Mouse (Mus musculus): Measurements from ENCODE around the gene Masp1.

The Masp1 gene

DNA sequence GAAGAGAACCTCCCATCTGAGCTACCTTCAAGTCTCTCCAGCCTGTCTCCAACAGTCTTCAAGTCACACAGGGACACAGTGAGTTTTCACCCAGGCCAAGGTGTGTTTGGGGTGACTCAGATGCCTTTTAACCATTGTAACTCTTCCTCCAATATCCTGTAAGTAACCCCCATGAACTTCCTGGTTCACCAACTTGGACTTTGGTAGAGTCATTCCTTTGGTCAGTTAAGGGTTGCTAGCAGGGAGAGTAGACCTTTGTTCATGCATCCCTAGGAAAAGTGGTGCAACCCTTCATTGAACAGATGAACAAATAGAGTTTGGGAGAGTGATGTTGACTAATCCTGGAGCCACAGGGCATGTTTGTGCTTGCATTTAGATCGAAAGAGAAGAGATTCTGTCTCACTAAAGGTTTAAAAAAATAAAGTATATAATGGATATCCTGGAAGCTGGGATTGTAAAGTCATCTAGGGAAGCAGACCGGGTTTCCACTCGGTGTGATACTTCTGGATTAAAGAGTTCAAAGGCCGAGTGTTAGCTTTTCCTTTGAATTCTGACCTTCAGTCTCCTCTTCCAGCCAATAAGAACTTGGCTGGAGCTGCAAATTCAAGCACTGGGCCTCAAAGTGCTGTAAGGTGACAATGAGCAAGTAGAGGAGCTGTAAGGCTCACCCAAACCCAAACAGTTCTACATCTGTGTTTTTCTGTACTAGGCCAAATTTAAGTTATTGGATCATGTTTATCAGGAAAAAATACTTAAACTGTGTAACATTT lies 9.3 kb downstream of the Masp1 start:
- no peak for DNase-seq

DNA sequence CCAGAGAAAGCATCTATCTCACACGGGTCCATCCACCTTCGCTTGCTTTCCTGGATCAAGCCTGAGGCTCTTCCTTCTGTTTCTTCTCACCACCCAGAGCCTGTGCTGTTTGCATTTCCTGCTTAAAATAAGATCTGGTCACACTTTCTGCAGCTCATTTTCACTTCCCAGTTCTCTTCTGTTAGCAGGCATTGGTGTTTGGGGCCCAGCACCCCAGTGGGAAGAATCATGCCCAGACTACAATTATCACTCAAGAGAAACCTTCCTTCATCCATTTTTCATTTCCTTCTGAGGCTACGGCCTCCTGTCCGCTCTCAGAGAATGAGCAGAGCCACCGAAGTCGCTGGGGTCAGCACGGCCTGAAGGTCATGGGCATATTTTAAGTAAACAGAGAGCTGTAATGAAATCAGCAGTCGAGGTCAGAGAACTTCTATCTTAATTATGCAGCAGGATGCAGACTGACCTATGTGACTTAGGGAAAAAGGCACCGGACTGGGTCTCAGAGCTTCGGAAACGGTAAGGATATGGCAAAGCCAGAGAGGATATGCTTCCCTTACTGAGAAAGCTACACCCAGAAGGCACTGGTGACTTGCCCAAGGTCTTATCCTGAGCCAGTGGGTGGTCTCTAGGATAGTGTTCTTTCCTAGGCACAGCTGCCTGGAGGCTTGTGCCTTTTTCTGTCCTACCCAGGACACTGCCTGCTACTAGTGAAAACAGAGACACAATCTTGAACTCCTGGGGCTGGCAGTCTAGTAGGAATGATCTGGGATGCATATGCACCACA lies 14.5 kb downstream of the Masp1 start:
- peak; percentile 2 to 9 for DNase-seq

DNA sequence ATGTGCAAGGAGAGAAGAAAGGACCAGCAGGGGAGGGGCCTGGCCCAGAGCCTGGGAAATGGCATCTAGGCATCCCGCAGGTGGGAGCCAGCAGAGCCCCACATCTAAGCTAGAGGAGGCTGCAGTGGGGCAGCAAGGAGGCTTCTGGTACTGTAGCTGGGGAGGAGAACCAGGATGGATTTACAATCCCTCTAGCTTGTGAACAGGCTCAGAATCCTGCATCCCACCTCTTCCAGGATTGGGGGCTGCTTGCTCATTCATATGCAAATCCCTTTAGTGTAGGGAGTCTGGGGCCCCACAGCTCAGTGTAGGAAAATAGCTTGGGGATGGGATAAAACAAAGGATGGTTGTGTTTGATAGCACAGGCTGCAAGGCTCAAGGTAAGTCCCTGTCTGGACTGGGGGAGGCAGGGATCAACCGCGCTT lies 16.3 kb downstream of the Masp1 start:
- no peak for DNase-seq

DNA sequence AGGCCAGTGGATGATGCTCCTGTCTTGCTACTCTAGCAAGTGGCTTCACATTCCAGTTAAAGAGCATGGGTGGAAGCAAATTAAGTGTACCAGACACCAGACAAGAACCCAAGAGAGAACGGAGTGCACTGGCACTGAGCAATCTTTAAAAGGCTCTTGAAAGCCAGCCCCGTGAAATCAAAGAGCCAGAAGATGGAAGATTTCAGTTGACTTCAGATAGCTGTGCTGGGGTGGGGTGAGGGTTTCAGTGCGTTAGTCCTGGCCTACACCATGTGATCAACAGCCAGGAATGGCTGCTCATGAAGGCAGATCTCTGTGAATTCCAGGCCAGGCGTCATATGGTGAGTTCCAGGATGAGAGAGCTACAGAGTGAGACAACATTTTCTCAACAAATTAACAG lies 17.3 kb downstream of the Masp1 start:
- DNase-seq, result no peak

DNA sequence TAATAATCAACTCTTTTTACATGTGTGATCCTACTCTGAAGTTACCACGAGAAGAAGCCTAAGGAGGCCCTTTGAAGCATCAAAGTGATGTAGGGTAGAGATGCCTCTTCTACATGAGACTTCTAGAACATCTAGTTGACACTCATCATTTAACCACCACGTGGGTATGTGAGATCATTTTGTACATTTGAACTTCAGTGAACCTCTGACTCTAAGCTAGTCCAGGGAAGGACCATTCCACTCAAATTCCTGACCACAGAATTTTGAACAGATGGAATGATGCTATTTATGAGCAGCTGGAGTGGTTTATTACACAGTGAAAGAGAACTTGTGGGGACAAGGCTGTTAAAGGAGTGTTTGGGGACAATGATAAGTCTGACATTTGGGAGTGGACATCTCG lies 18.1 kb downstream of the Masp1 start:
- DNase-seq, result no peak

DNA sequence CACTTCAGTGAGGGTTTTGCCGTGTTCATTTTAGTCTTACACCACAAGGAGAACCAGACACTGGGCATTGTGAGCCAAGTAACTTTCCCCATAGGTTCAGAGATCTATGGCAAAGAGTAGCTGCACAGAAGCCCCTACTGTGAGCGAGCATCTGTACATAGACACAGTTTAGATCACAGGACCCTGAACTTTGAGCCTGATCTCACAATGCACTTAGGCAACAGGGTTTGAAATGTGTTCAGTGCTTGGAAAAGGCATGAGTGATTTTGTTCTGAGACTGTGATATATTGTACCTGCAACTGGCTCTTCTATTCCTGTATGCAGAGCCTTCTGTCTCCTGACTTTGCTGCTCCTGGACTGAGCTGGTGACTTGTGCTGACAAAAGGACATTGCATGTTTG lies 19.3 kb downstream of the Masp1 start:
- no peak for DNase-seq

DNA sequence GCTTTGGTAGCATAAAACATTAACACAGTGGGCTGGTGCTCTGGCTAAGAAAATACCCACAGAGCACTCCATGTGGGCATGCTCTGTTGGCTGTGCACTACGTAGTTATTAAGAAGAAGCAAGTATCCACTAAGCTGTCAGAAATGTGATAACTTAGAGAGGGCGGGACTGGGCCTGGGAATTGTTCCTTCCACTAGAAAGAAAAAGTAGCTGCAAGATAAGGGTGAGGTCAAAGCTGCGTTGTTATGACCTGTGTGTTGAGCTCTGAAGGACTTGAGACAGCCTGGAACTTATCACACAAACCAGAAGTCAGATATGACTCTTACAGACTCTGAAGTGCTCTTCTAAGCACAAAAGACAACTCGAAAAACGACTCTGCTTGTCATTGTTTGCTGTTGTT lies 20.1 kb downstream of the Masp1 start:
- no peak for DNase-seq

DNA sequence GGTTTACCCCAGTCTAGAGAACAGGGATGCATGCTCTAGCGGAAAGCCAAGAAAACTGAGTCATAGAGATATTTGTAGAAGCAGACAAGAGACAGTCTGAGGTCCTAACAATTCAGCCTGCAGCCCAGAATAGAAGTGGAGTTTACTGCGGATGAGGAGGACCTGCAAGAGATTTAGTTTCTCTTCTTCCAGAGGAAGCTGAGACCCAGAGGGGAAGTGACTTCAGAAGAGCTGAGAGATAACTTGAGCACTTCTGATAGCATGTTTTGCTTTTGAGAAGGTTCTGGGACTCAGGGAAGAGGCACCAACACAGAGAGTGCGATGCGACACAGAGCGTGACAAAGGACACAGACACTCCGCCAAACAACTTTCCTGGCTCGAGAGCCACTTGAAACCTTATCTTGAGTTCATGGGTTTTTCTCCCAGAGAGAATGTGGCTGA lies 21.9 kb downstream of the Masp1 start:
- no peak for DNase-seq

DNA sequence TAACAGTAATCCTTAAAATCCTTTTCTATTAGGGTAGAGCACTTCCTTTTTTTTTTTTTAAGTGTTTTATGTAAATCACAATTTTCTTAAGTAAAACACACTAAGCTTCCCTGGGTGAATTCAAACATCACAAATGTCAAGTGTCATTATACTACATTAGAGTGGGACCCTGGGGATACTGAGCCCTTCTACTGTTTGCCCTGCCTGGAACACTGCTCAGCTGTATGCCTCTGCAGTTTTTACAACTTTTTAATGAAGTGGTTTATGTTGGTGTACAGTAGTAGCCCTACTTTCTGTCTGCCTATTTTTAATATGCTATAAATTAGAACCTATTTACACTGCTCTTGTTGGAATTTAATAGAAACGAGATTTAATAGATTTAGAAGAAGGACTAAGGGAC lies 22.7 kb downstream of the Masp1 start:
- DNase-seq, result no peak

DNA sequence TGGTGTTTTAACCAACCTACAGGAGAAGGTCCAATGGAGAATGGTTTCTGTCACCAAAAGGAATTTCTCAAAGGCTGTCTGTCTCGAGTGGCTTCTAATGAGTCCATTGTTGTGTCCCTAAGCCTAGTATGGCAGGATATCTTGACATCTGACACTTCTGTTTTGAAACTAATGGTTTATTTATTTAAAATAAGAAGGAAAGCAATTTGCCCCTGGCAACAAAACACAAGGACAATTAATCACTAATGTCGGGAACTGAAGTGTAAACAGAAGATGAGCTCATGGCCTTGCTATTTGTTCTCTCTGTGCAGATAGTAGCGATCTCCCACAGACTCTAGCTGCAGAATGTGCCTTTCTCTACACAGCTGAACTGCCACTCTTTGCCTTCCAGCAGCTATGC lies 23.2 kb downstream of the Masp1 start:
- no peak for DNase-seq

DNA sequence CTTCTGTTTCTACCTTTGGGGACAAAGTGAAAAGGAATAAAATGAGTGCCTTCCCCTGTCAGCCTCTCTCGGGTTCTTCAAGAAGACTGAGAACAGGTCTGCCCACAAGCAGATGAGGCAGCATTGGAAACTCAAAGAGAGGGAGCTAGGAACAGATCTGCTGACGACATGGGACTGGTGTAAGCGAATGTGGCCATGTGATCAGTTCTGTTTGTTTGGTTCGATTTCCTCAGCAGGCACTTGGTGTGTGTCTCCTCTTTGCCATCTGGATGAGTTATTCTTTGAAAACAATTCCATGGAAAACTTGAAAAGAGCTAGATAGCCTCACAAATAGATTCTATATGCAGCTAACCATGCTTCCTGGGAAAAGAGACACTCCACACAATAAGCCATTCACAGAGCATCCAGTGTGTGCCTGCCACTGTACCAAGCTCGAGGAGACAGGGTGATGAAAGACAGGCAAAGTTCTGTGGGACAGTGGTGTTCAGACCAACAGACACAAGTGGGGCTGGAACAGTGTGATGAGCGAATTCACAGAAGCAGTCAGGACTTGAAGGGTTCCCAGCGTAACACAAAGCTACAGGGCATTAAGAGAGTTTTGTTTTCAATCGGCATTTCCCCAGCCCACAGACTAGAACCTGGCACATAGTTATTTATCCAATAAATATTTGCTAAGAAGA lies 24.2 kb downstream of the Masp1 start:
- DNase-seq, result no peak

DNA sequence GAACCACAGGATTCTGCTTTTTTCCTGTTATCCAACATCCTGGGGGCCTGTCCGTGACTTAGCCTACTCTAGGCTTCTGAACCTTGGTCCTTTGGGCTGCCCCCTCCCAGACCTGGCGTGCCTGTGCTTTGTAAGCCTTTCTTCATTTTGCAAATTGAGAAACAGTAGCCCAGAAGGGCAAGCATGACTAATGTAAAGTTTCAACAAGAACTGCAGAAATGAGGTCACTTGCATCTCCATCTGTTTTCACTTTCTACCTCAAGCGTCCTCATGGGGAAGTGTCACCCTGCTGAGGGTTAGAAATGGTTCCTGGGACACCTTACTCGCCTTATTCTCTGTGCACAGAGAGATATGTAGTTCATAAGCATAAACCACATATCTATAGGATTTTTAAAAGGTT lies 27.8 kb downstream of the Masp1 start:
- no peak for DNase-seq

DNA sequence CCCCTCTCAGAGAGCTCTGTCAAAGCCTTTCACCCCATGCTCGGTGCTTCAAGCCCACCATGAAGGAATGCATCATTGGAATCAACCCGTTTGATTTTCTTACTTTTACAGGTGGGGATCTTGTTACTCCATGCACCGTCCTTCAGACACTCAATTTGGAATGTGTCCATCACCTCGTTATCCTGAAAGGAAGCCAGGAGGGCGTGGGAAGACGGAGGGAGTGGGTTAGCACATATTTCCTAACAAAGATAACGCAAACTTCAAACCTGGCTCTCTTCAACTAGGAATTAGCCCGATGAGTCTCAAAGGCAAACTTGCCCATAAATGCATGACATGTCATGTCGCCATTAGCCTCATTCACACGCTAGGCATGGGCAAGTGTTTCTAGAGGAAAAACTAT lies 37.3 kb downstream of the Masp1 start:
- DNase-seq, result no peak

DNA sequence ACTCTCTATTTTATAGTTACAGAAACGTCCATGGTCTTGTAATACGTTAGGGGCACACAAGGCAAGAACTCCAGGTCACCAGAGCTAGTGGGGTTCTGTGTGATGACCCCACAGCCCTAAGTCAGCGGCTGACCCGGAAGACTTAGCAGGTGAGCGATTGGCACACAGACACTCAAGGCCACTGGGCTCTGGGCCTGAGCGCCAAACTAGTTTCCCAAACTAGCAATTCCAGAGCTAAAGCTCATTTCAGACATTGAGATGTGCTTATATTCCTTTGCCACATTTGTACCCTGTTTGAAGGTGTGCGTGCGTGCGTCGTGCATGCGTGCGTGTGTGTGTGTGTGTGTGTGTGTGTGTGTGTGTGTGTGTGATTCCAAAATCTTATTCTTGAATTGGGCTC lies 37.8 kb downstream of the Masp1 start:
- no peak for DNase-seq

DNA sequence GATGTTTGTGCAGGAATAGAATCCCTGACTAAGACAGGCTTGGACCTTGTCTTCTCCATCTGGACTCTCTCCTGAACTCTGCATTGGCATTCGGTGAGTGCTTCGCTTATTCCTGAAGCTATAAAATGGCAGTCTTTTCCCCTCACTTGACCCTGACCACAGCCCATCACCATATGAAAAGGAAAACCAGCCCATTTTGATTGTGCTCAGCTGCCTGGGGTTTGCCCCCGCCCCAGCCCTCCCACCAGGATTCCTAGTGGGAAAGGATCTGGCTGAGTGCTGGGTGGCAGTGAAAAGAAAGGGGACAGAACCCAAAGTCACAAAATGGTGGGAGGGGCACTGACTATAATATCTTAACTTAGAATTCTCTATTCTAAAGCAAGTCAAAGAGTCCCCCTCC lies 38.4 kb downstream of the Masp1 start:
- DNase-seq, result no peak

DNA sequence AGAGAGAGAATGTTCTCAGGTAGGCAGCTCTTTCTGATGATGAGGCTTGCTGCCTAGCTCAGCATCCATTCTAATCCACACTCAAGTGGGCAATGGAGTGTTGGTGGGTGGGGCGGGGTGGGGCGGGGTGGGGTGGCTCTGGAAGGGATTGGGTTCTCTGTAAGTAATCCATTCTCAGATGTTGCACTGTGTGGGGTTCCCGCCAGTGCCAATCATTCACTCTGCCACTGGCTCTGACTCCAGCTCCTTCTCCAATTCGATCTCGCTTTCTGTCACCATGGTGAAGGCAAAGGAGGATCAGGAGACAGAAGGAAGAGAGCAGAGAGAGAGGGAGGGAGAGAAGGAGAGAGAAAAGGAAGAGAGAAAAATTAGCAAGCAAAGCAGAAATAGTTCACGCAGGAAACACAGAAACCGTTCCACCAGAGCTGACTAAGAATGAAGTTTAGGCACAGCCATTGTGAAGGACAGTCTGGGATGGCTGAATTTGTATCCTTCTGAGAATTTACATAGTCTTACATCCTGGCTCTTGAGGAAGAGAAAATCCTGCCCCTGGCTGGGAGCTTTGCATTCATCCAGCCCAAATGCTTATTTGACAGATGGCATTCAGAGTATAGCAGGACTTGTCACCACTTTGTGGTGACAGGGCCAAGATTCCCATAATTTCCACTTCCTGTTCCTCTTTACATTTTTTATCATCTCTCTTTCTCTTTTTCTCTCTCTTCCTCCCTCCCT lies 40.6 kb downstream of the Masp1 start:
- no peak for DNase-seq

DNA sequence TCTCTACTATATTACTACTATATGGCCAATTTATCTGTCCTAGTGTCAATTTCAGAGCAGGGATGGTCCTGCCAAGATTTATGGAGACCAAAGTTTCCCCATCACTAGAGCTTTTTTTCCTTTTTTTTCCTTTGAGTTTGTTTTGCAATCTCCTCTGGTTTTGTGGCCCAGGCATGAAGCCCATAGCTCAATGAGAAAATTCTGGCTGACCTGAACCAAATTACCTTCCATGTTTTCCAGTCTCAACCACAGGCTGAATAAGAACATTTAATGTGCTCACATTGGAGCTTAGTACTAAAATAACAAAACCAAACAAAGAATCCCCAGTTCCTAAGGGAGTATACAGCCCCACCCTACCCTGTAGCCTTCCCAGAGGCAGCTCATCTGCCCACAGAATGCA lies 44.0 kb downstream of the Masp1 start:
- DNase-seq, result no peak

DNA sequence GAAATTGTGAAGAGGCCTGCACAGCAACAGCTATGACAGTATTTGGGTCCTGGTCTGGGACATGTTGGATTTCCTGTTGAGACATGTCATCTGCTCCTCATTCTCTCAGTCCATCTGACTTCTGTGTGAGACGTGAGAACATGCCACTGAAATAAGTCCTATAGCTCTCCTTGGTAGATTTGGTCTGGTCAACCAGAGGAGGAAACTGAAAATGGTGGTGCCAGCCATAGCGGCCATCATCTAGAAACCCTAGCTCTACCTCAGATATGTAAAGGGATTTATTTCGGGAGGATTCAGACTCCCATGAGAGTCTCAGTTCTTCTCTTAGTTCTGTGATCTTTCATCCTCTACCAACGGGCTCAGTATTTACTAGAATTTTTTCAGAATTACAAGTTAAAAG lies 45.0 kb downstream of the Masp1 start:
- DNase-seq, result no peak

DNA sequence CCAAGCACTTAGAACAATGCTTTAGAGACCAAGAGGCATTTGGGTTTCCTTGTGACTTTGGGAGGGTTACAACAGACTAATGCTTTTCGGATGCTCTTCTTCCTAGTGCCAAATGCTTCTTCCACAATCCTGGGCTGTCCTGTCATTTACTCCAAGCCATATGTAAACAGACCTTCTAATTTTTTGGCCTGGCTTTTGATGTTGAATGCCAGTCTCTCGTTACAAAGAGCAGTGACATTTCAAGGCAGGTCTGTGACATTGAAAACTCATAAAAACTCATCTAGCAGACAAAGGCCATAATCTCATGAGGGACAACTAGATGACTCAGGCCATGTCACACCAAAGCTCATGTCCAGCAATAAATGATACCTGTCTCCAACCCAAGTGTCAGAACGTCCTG lies 48.6 kb downstream of the Masp1 start:
- DNase-seq, result no peak

DNA sequence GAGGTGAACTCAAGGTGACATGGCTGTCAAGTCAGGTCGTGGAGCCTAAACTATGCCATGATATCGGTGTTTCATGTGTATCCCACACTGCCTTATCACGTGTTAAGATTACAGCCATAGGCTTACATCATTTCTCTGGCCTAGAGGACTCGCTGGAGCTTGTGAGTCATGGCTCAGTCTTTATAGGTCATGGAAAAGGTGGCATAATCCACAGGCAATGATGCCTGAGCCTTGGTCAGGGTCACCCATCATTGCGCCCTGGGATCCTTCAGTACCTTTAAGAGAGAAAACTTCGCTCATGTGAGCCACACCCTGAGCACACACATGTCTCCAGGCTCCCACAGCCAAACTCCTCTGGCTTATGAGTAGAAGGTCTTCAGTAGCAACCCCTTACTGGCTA lies 49.1 kb downstream of the Masp1 start:
- no peak for DNase-seq

DNA sequence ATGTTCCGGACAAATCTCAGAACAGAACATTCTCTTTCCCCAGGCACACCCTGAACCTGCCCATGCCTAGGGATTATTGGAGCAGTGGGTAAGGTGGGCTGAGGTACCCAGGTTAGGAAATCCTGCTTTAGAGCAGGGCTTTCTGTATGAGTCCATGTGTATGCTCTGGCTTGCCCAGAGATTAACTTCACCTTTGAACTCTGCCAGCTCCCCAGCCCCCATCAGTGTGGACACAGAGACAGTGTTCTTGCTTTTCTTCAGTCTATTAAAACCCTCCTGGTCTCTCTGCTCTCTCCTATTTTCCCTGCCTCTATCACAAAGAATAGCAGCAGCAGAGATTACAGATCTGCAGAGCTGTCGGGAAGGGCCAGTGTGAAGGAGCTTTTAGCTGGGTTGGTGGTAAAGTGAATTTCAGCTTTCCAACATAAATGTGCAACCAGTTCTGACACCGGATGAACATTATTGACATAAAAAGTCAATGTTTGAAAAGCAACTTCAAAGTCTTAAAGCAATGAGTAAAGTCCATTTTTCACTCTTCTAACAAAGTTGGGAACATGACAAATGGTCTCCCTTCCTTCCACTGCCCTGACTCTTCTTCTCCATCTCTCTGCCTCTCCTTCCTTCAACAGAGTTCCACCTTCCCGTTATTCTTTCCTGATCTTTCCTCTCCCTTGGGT lies 56.8 kb downstream of the Masp1 start:
- DNase-seq, result no peak

DNA sequence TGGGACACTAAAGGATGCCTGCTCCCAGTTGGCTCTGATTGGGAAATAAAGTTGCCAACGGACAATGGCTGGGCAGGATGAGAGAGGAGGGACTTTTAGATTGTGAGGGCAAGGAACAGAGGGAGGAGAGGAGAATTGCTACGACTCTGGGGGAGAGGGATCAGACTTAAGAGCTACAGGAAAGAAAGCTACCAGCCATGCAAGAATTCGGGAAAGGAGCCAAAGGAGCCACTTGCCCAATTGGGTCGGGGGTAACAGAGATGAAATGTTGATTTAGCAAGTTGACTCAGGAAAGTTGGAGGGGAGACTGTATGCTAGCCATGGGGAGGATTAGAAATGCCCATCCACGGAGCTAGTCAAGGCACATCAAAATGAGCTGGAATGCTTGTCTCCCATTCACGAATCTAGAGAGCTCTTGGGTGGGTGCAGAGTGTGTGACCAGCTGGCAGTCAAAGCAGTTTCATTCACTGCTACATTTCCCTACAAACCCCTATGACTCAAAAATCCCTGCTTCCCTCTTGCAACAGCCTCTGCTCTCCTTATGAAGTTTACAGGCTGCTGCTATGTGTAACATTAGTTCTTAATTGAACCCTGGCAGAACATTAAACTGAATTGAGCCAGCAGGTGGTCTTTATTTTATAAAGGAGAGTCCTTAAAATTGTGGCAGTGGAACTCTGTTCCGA lies 61.6 kb downstream of the Masp1 start:
- no peak for DNase-seq
